Mouse (Mus musculus): ENCODE measurements around the gene Tgfb3.

- TF ChIP-seq CTCF (IDR thresholded peaks at IDR 0.05; ENCODE audit: low read depth) (no peak), EP300 (IDR thresholded peaks at IDR 0.05; ENCODE audit: low read depth) (no peak)
These were observed 68.2 kb downstream of the Tgfb3 start for GRCm38 (mm10) chr12:86010656-86011055.
